Mouse (Mus musculus): ENCODE results near the gene Snd1.

DNA sequence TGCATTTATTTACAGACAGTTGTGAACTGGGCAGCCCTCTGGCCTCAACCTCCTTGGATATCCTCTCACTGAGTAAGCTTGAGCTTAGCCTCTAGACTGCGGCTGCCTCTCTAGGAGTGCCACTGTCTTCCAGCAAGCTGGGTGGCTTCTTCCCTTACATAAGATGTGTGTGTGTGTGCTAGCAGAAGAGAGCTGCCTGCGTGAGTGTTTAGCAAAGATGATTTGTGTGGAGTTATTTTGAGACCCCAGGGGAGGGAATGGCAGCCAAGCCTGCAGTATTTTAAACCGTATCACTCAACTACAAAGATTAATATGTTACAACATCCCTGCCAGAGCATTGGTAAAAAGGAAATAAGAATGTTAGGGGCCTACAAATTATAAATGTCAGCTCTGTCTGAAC lies 306.8 kb downstream of the Snd1 start:
- no peak for TF ChIP-seq CTCF (IDR thresholded peaks at IDR 0.05; ENCODE audit: low read depth, low read length)
- TF ChIP-seq TAL1 (conservative IDR thresholded peaks at IDR 0.05; ENCODE audit: low read depth, low read length): no peak
- TF ChIP-seq POLR2AphosphoS5 (IDR thresholded peaks at IDR 0.05; ENCODE audit: insufficient replicate concordance, low read depth, low read length): no peak
- TF ChIP-seq GATA1 (IDR thresholded peaks at IDR 0.05; ENCODE audit: borderline replicate concordance, low read length): no peak
- no peak for TF ChIP-seq GATA2 (IDR thresholded peaks at IDR 0.05; ENCODE audit: borderline replicate concordance, low read depth, low read length)

Measured in G1E (cell line).